Mouse (Mus musculus) midbrain, embryonic 16.5 days (tissue): ENCODE measurements around the gene Galntl6. TPM values are rescaled to one million over a fixed set of nuclear protein-coding genes. Genes with fewer than 3 reads are reported as not detected.
"Not testable (repeated sequence)": the region's sequence is repeated elsewhere in the genome, so short reads cannot be mapped to it uniquely, and the experiment has no call there.

Experiments used
- ATAC-seq: fragments of 200-750 bp; cut with Nextera tagmentation; 2 replicates; pipeline ENCODE4 v1.8.0; 2017; ENCODE audit warnings: moderate TSS enrichment
- H3K27ac ChIP-seq: fragments of 300-500 bp; sonication (generic); 2 replicates; pipeline ENCODE4 v1.5.1; 2014; ENCODE audit warnings: mild to moderate bottlenecking, low read length, mixed read lengths
- H3K27me3 ChIP-seq: fragments of 300-500 bp; sonication (generic); 2 replicates; pipeline ENCODE4 v1.6.1; 2014; ENCODE audit warnings: low read depth, low read length, mixed read lengths; ENCODE audit not compliant: control insufficient read depth, insufficient read depth
- H3K36me3 ChIP-seq: fragments of 300-500 bp; sonication (generic); 2 replicates; pipeline ENCODE4 v1.6.1; 2014; ENCODE audit warnings: mild to moderate bottlenecking, low read length, moderate library complexity, mixed read lengths; ENCODE audit not compliant: control insufficient read depth, insufficient read depth
- H3K4me1 ChIP-seq: fragments of 300-500 bp; sonication (generic); 2 replicates; pipeline ENCODE4 v1.6.1; 2014; ENCODE audit warnings: mild to moderate bottlenecking, low read length, mixed read lengths; ENCODE audit not compliant: control insufficient read depth, insufficient read depth
- H3K4me2 ChIP-seq: fragments of 300-500 bp; sonication (generic); 2 replicates; pipeline ENCODE4 v1.6.1; 2014; ENCODE audit warnings: mild to moderate bottlenecking, low read length, mixed read lengths
- H3K4me3 ChIP-seq: fragments of 300-500 bp; sonication (generic); 2 replicates; pipeline ENCODE4 v1.5.1; 2014; ENCODE audit warnings: low read depth, mild to moderate bottlenecking, low read length, moderate library complexity, mixed read lengths
- H3K9ac ChIP-seq: fragments of 300-500 bp; sonication (generic); 2 replicates; pipeline ENCODE4 v1.6.1; 2014; ENCODE audit warnings: low read depth, low read length, mixed read lengths
- H3K9me3 ChIP-seq: fragments of 300-500 bp; sonication (generic); replicated peaks from 2 replicates; pipeline ENCODE4 v1.6.1; 2014; ENCODE audit warnings: mild to moderate bottlenecking, low read length, mixed read lengths; ENCODE audit not compliant: control insufficient read depth, poor library complexity, severe bottlenecking
- WGBS: fragments of 180-500 bp; shearing (Covaris S2); extraction: QIAGEN DNeasy Blood & Tissue Kit; methylation state at CpG from one replicate; pipeline ENCODE4 v1.1.7; 2014; 5-methylcytosine and 5-hydroxymethylcytosine counted together
- polyA plus RNA-seq: library from polyadenylated mRNA; unstranded; fragments of >200 nt; fragmentation: Nextera tagmentation; extraction: Ambion mirVana; gene quantifications from 2 replicates; pipeline ENCODE4 v1.2.1, GENCODE M21; 2015

Galntl6 gene
- polyA plus RNA-seq, 1 experiment from 2014 or later: 18.4 TPM

DNA sequence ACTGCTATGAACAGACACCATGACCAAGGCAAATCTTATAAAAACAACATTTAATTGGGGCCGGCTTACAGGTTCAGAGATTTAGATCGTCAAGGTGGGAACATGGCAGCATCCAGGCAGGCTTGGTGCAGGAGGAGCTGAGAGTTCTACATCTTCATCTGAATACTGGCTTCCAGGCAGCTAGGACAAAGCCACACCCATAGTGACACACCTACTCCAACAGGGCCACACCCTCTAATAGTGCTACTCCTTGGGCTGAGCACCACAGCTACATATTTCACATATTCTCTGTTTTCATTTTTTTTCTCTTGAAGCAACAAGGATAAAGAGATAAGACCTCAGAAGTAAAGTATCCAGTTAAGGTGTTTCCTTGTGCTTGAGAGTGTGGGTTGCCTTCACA, 1149.8 kb downstream of the Galntl6 start:
- not testable (repeated sequence) for H3K36me3 ChIP-seq, H3K9me3 ChIP-seq, H3K9ac ChIP-seq, H3K27ac ChIP-seq, H3K4me2 ChIP-seq, ATAC-seq, H3K27me3 ChIP-seq, H3K4me3 ChIP-seq
- WGBS: 83% methylated on average over 2 of the region's 2 CpGs
- peaks cover 11% of the 10 kb centered on the region for H3K4me1 ChIP-seq

DNA sequence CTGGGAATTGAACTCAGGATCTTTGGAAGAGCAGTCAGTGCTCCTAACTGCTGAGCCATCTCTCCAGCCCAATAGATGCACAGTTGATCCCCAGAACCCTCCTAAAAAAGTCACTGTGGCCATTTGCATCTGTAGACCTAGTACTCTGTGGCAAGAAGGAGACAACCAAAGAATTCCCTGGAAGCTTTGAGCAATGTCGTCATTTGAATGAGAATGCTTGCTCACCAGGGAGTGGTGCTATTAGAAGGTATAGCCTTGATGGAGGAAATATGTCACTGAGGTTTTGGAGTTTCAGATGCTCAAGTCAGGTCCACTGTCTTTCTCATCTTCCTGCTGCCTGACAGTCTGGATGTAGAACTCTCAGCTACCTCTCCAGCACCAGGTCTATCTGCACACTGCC, 1151.5 kb downstream of the Galntl6 start:
- H3K27me3 ChIP-seq: no peaks in the 10 kb centered on the region
- no peaks in the 10 kb centered on the region for H3K9me3 ChIP-seq
- no peak overlapping the region for H3K4me2 ChIP-seq
- H3K4me1 ChIP-seq: peaks cover 2% of the 10 kb centered on the region; the same call in 1 of the 2 replicates
- ATAC-seq: no peak
- H3K9ac ChIP-seq: no peak overlapping the region
- H3K4me3 ChIP-seq: no peak overlapping the region
- 62% methylated on average over 1 of the region's 1 CpGs for whole genome bisulfite sequencing
- H3K36me3 ChIP-seq: no peaks in the 10 kb centered on the region
- H3K27ac ChIP-seq: no peak overlapping the region

- no peak overlapping the region for H3K4me3 ChIP-seq
- H3K27ac ChIP-seq: no peak overlapping the region
- no peaks in the 10 kb centered on the region for H3K9me3 ChIP-seq
- ATAC-seq: no peak
- H3K4me1 ChIP-seq: 0 out of 2 replicates have a peak, but pooled peaks cover 2% of the 10 kb centered on the region
- H3K4me2 ChIP-seq: no peak overlapping the region
- H3K9ac ChIP-seq: no peak overlapping the region
- H3K27me3 ChIP-seq: no peaks in the 10 kb centered on the region
- H3K36me3 ChIP-seq: no peaks in the 10 kb centered on the region
Measured at GRCm38 (mm10) chr8:57758857-57759256, 1153.6 kb downstream of the Galntl6 start.

- no peak overlapping the region for H3K9ac ChIP-seq
- no peak overlapping the region for H3K27ac ChIP-seq
- no peak overlapping the region for H3K4me2 ChIP-seq
- H3K36me3 ChIP-seq: no peaks in the 10 kb centered on the region
- 0 out of 2 replicates have a peak, but pooled peaks cover 2% of the 10 kb centered on the region for H3K4me1 ChIP-seq
- no peaks in the 10 kb centered on the region for H3K27me3 ChIP-seq
- H3K9me3 ChIP-seq: no peaks in the 10 kb centered on the region
- no peak overlapping the region for H3K4me3 ChIP-seq
- ATAC-seq: no peak
Measured at GRCm38 (mm10) chr8:57757476-57757875, 1155.0 kb downstream of the Galntl6 start.

GRCm38 (mm10) chr8:57754066-57754465, 1158.4 kb downstream of the Galntl6 start:
- WGBS: 32% methylated on average over 6 of the region's 6 CpGs
- H3K4me2 ChIP-seq: peak overlapping the region; percentile 21; the same call in 1 of the 2 replicates

DNA sequence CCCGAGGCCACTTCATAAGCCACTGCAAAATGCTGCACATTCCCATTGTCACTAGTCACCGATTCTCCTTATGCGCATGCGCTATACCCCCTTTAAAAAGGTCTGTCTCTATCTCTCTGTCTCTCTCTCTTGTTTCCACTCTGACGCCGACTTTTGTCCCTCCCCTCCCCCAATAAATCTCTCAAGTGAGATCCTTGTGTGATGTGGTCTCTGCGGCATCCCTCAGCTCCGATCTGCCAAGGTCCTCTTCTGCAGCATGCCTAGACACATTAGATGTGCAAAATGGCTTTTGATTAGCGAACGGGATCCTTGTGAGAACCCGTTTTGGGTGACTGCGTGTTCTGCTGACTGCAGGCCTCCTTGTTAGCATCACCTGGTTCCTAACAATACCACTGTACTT, 1168.8 kb downstream of the Galntl6 start:
- Histone ChIP-seq H3K4me1 (no peaks in the 10 kb centered on the region), H3K9ac (no peak overlapping the region), H3K27me3 (no peaks in the 10 kb centered on the region), H3K36me3 (no peaks in the 10 kb centered on the region), H3K9me3 (no peaks in the 10 kb centered on the region), H3K4me3 (no peak overlapping the region), H3K27ac (no peak overlapping the region), H3K4me2 (no peak overlapping the region)
- ATAC-seq: no peak
- WGBS: 89% methylated on average over 12 of the region's 12 CpGs

More at GRCm38 (mm10) chr8:57754066-57754465, 1158.4 kb downstream of the Galntl6 start:
- no peak overlapping the region for H3K27ac ChIP-seq
- H3K36me3 ChIP-seq: no peaks in the 10 kb centered on the region
- 0 out of 2 replicates have a peak, but pooled peaks cover 2% of the 10 kb centered on the region for H3K4me1 ChIP-seq
- H3K9ac ChIP-seq: no peak overlapping the region
- no peaks in the 10 kb centered on the region for H3K27me3 ChIP-seq
- no peak for ATAC-seq
- no peaks in the 10 kb centered on the region for H3K9me3 ChIP-seq
- no peak overlapping the region for H3K4me3 ChIP-seq

DNA sequence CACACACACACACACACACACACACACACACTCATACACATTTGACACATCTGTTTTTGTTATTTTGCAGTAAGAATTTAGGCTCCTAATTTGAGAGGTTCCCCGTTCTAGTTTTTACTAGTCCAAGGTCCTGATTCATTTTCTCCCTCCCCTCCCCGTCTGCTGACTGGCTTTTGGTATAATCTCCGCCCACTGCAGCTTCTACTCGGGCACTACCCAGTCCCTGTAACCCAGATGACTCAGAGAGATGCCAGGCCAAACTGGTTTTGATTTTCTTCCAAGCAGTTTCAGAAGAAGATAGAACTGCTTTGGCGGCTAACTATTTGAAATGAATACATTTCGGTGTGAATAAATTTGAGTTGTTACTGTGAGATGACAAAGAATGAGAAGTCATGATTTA, 1170.5 kb downstream of the Galntl6 start:
- H3K4me1 ChIP-seq: no peaks in the 10 kb centered on the region
- H3K9ac ChIP-seq: no peak overlapping the region
- no peaks in the 10 kb centered on the region for H3K9me3 ChIP-seq
- no peak overlapping the region for H3K4me2 ChIP-seq
- no peak for ATAC-seq
- H3K27me3 ChIP-seq: no peaks in the 10 kb centered on the region
- H3K27ac ChIP-seq: no peak overlapping the region
- 69% methylated on average over 6 of the region's 6 CpGs for WGBS
- H3K36me3 ChIP-seq: no peaks in the 10 kb centered on the region
- H3K4me3 ChIP-seq: no peak overlapping the region

DNA sequence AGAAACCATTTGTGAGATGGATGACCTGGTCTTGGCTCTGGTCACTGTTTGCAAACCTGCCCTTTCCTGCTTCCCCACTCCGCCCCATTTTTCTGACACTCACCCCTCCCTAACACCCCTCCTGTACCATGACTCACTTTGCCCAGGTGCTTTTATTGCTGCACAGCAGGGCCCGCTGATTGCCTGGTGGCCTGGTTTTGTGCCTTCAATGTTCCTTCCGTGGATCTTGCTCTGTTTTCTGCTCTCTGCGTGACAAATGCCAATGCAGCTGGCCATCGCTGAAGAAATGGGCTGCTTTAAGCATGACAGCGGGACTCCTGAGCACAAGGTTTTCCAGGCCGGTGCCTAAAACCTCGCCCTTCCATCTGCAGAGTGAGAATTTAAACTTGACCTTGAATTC, 1171.1 kb downstream of the Galntl6 start:
- H3K27me3 ChIP-seq: no peaks in the 10 kb centered on the region
- no peaks in the 10 kb centered on the region for H3K9me3 ChIP-seq
- no peaks in the 10 kb centered on the region for H3K36me3 ChIP-seq
- H3K4me2 ChIP-seq: no peak overlapping the region
- no peak overlapping the region for H3K4me3 ChIP-seq
- no peak overlapping the region for H3K9ac ChIP-seq
- H3K4me1 ChIP-seq: no peaks in the 10 kb centered on the region
- ATAC-seq: no peak
- 61% methylated on average over 8 of the region's 8 CpGs for WGBS
- no peak overlapping the region for H3K27ac ChIP-seq

DNA sequence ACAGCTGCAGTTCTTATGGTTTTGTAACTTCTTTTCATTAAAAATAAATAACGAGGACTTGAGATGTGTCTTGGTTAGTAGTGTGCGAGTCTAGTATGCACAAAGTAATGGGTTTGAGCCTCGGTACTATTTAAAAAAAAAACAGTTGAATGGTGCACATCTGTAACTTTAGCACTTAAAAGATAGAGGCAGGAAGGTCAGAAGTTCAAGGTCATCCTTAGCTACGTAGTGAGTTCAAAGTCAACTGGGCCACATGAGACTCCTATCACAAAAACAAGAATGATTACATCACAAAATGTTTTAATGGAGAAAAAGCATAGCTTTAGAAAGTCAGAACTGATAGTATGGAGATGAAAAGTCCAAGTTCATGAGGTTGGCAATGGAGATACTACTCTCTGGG, 1175.2 kb downstream of the Galntl6 start:
- Histone ChIP-seq H3K9me3 (no peaks in the 10 kb centered on the region), H3K36me3 (no peaks in the 10 kb centered on the region), H3K9ac (no peak overlapping the region), H3K4me3 (no peak overlapping the region), H3K27ac (no peak overlapping the region), H3K4me2 (no peak overlapping the region), H3K27me3 (no peaks in the 10 kb centered on the region), H3K4me1 (no peaks in the 10 kb centered on the region)
- WGBS: 90% methylated on average over 4 of the region's 4 CpGs
- no peak for ATAC-seq

GRCm38 (mm10) chr8:57732795-57733194, 1179.6 kb downstream of the Galntl6 start:
- H3K27ac ChIP-seq: no peak overlapping the region
- no peaks in the 10 kb centered on the region for H3K27me3 ChIP-seq
- H3K9me3 ChIP-seq: no peaks in the 10 kb centered on the region
- no peak overlapping the region for H3K4me3 ChIP-seq
- 10% methylated on average over 2 of the region's 2 CpGs for WGBS
- H3K36me3 ChIP-seq: no peaks in the 10 kb centered on the region
- no peak overlapping the region for H3K4me2 ChIP-seq
- no peak overlapping the region for H3K9ac ChIP-seq
- no peaks in the 10 kb centered on the region for H3K4me1 ChIP-seq
- no peak for ATAC-seq
